Mouse (Mus musculus) limb, embryonic 11.5 days (tissue): ENCODE measurements at regions not wholly inside any gene's neighbourhood (a gene's known extent, or its start where the extent isn't known, plus 50 kb on each side); places are given as distances from the start of the nearest gene placed in this dataset.

Experiments used
- ATAC-seq: fragments of 200-750 bp; cut with Nextera tagmentation; 2 replicates; pipeline ENCODE4 v1.8.0; 2017; ENCODE audit warnings: low read depth; ENCODE audit not compliant: insufficient number of reproducible peaks, low FRiP score, low TSS enrichment
- DNase-seq: peaks from one replicate; pipeline ENCODE4 v3.0.0-alpha.2; 2015; ENCODE audit warnings: low spot score
- H3K27ac ChIP-seq: fragments of 300-500 bp; sonication (generic); replicated peaks from 2 replicates; pipeline ENCODE4 v1.5.1; 2014; ENCODE audit warnings: low read depth, mild to moderate bottlenecking, low read length
- H3K27me3 ChIP-seq: fragments of 300-500 bp; sonication (generic); 2 replicates; pipeline ENCODE4 v1.6.1; 2014; ENCODE audit warnings: mild to moderate bottlenecking, low read length, mixed read lengths; ENCODE audit not compliant: control insufficient read depth, insufficient read depth
- H3K36me3 ChIP-seq: fragments of 300-500 bp; sonication (generic); 2 replicates; pipeline ENCODE4 v1.6.1; 2014; ENCODE audit warnings: mild to moderate bottlenecking, low read length, moderate library complexity, mixed read lengths; ENCODE audit not compliant: control insufficient read depth, insufficient read depth
- H3K4me1 ChIP-seq: fragments of 300-500 bp; sonication (generic); 2 replicates; pipeline ENCODE4 v1.6.1; 2014; ENCODE audit warnings: low read length, mixed read lengths; ENCODE audit not compliant: control insufficient read depth, insufficient read depth
- H3K4me2 ChIP-seq: fragments of 300-500 bp; sonication (generic); 2 replicates; pipeline ENCODE4 v1.6.1; 2014; ENCODE audit warnings: low read depth, mild to moderate bottlenecking, moderate library complexity; ENCODE audit not compliant: severe bottlenecking
- H3K4me3 ChIP-seq: fragments of 300-500 bp; sonication (generic); 2 replicates; pipeline ENCODE4 v1.5.1; 2014; ENCODE audit warnings: low read depth, low read length
- H3K9ac ChIP-seq: fragments of 300-500 bp; sonication (generic); 2 replicates; pipeline ENCODE4 v1.6.1; 2014; ENCODE audit warnings: mild to moderate bottlenecking, low read length
- H3K9me3 ChIP-seq: fragments of 300-500 bp; sonication (generic); 2 replicates; pipeline ENCODE4 v1.6.1; 2016; ENCODE audit warnings: low read length; ENCODE audit not compliant: control insufficient read depth
- WGBS: fragments of 180-500 bp; shearing (Covaris S2); extraction: QIAGEN DNeasy Blood & Tissue Kit; methylation state at CpG from one replicate; pipeline ENCODE4 v1.1.7; 2014; 5-methylcytosine and 5-hydroxymethylcytosine counted together

- Histone ChIP-seq H3K27me3 (no peaks in the 10 kb centered on the region), H3K4me2 (no peak overlapping the region), H3K9me3 (no peaks in the 10 kb centered on the region), H3K4me3 (no peak overlapping the region), H3K27ac (no peak overlapping the region), H3K9ac (no peak overlapping the region), H3K4me1 (no peaks in the 10 kb centered on the region), H3K36me3 (no peaks in the 10 kb centered on the region)
- DNase-seq: no peak
- ATAC-seq: no peak
- WGBS: 92% methylated on average over 8 of the region's 8 CpGs
Observed at GRCm38 (mm10) chr6:16064691-16065090, 344.2 kb downstream of the Mdfic start.

DNA sequence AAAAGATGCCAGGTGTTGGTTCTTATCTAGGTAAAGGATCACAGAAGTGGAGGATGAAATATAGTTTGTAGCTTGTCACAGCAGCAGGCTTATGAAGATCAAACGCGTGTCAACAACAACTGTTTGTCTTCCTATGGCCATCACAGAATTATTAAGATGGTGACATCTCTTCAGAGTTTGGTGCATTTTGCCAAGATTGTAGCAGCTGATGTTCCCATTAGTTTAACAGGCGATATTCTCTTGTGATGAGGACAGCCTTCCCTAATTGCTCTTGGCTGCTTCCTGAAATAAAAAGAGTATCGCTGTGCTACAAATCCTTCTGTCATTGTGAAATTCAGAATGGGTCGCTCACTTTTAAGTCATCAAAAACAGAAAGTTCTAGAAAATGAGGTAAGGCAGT, 344.7 kb downstream of the Mdfic start:
- WGBS: 88% methylated on average over 5 of the region's 5 CpGs
- Histone ChIP-seq H3K4me1 (no peaks in the 10 kb centered on the region), H3K27ac (no peak overlapping the region), H3K9ac (no peak overlapping the region), H3K27me3 (no peaks in the 10 kb centered on the region), H3K4me3 (no peak overlapping the region), H3K36me3 (no peaks in the 10 kb centered on the region), H3K9me3 (no peaks in the 10 kb centered on the region), H3K4me2 (no peak overlapping the region)
- DNase-seq: no peak
- no peak for ATAC-seq

DNA sequence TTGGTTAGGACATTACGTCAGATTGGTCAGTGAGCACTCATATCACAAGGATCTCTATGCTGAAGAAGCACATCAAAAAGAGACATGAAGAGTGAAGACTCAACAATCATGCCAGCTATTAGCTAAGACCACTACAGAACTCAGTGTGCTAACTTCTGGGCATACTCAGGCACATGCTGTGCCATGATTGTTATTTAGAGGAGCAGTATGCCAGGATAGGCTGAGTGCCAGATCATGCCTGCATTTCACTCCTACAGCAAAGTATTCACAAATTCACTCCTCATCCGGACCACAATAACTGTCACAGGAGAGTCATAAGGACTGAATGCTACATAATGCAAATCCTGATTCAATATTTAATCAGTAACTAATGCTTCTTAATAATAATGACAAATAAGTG, 355.8 kb downstream of the Mdfic start:
- no peaks in the 10 kb centered on the region for H3K27me3 ChIP-seq
- 82% methylated on average over 2 of the region's 2 CpGs for WGBS
- H3K27ac ChIP-seq: no peak overlapping the region
- H3K4me2 ChIP-seq: no peak overlapping the region
- H3K36me3 ChIP-seq: no peaks in the 10 kb centered on the region
- no peaks in the 10 kb centered on the region for H3K4me1 ChIP-seq
- no peaks in the 10 kb centered on the region for H3K9me3 ChIP-seq
- H3K4me3 ChIP-seq: no peak overlapping the region
- ATAC-seq: no peak
- H3K9ac ChIP-seq: no peak overlapping the region
- DNase-seq: no peak

DNA sequence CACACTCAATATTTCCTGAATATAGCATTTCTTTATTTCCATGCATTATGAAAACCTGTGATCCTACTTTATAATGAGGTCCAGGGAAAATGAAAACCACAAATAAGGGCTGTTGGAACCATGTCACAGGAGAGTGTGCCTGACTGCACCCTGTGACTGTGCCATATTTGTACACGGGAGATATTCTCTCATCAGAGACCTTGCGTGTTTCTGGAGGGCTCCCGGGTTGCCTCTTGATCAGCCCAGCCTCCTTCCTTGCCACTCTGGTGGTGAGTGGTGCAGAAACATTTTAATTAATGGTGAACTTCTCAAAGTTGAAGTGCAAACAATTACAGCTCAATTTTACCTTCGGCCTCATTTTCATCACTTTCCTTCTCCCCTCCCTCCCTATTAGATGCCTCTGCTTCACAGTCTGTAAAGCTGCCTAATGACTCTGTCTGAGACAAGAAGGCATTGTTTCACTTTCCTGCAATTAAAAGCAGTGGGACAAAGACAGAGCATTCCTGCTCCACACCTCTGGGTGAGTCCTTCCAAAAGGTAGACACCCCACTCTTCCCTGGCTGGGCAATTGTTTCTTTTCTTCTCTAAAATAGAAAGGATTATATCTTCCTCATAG, 356.8 kb downstream of the Mdfic start:
- Histone ChIP-seq H3K9me3 (no peaks in the 10 kb centered on the region), H3K27ac (no peak overlapping the region), H3K4me1 (no peaks in the 10 kb centered on the region), H3K27me3 (no peaks in the 10 kb centered on the region), H3K36me3 (no peaks in the 10 kb centered on the region), H3K4me2 (no peak overlapping the region), H3K9ac (no peak overlapping the region), H3K4me3 (no peak overlapping the region)
- peak; percentile 60; the same call in 1 of the 2 replicates for ATAC-seq
- WGBS: 15% methylated on average over 4 of the region's 4 CpGs
- DNase-seq: no peak

DNA sequence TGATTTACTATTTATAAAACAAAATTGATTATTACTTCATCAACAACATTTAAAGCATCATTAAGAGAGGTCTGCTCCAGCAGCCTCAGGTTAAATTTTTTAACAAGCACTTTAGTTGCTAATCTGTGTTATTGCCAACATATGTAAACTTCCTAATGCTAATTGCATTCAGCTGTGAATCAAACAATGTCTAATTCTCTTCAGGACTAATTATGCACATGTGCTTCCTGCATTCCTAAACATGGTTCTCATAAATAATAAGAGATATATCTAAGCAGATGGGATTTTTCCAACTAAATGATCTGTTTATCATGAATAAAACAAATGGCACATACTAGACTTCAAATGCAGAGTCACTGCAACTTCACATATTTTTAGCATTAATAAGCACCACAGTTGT, 357.5 kb downstream of the Mdfic start:
- no peaks in the 10 kb centered on the region for H3K36me3 ChIP-seq
- H3K27me3 ChIP-seq: no peaks in the 10 kb centered on the region
- no peak overlapping the region for H3K9ac ChIP-seq
- H3K4me2 ChIP-seq: no peak overlapping the region
- H3K4me3 ChIP-seq: no peak overlapping the region
- H3K4me1 ChIP-seq: no peaks in the 10 kb centered on the region
- no peaks in the 10 kb centered on the region for H3K9me3 ChIP-seq
- no peak overlapping the region for H3K27ac ChIP-seq
- no peak for ATAC-seq
- DNase-seq: no peak

GRCm38 (mm10) chr6:16086952-16087537, 366.6 kb downstream of the Mdfic start:
- no peak for ATAC-seq

DNA sequence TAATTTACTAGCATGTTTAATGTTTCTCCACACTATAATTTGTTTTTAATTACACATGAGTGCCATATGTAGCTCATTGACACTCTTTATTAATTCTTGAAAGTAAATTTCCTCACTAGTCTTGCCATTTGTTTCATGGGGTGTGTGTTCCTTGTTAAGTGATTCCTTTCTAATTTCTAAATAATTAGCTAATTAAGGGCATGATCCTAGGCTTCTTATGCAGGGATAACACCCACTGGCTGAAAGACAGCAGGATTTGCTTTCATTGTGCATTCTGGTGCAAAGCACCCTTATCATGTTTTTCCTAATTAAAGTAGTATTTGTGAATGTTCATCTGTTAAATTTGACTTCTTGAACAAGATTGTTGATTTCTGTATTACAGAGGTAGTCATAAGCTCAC, 378.3 kb downstream of the Mdfic start:
- H3K27me3 ChIP-seq: no peaks in the 10 kb centered on the region
- ATAC-seq: no peak
- no peak for DNase-seq
- H3K36me3 ChIP-seq: no peaks in the 10 kb centered on the region
- H3K4me2 ChIP-seq: no peak overlapping the region
- no peak overlapping the region for H3K9ac ChIP-seq
- no peaks in the 10 kb centered on the region for H3K4me1 ChIP-seq
- no peaks in the 10 kb centered on the region for H3K9me3 ChIP-seq
- no peak overlapping the region for H3K4me3 ChIP-seq
- no peak overlapping the region for H3K27ac ChIP-seq

More at GRCm38 (mm10) chr6:16086952-16087537, 366.6 kb downstream of the Mdfic start:
- WGBS: 85% methylated on average over 7 of the region's 7 CpGs
- Histone ChIP-seq H3K27ac (no peak overlapping the region), H3K4me1 (no peaks in the 10 kb centered on the region), H3K36me3 (no peaks in the 10 kb centered on the region), H3K4me2 (no peak overlapping the region), H3K27me3 (no peaks in the 10 kb centered on the region), H3K4me3 (no peak overlapping the region), H3K9me3 (no peaks in the 10 kb centered on the region), H3K9ac (no peak overlapping the region)
- DNase-seq: no peak

- no peak overlapping the region for H3K27ac ChIP-seq
- no peak overlapping the region for H3K4me3 ChIP-seq
- no peak overlapping the region for H3K9ac ChIP-seq
- no peak overlapping the region for H3K4me2 ChIP-seq
- no peaks in the 10 kb centered on the region for H3K36me3 ChIP-seq
- H3K4me1 ChIP-seq: peaks cover 4% of the 10 kb centered on the region; the same call in 1 of the 2 replicates
- 10% methylated on average over 3 of the region's 3 CpGs for WGBS
- no peaks in the 10 kb centered on the region for H3K9me3 ChIP-seq
- DNase-seq (peak; percentile 43), ATAC-seq (no peak)
- H3K27me3 ChIP-seq: no peaks in the 10 kb centered on the region
Observed at GRCm38 (mm10) chr6:16141009-16141408, 420.5 kb downstream of the Mdfic start.

DNA sequence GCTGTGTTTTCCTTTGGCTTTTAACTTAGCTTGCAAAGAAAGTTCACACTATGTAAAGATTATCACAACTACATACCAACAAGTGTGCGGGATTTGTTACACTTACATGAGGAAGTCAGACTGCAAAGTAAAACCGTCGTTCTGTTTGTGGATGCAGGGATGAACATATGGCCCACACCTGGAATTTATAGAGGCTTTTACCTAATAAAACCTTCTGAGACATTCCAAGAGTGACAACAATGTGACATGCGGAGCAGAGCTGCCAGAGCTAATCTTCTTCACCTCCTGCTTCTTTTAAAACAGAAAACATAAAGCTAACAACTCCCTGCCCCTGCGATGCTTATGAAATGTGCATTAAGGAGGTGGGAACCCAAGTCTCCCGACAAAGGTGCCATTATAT, 424.1 kb downstream of the Mdfic start:
- ATAC-seq (peak; percentile 67; the same call in 1 of the 2 replicates), DNase-seq (peak; percentile 42)
- H3K36me3 ChIP-seq: no peaks in the 10 kb centered on the region
- H3K4me3 ChIP-seq: no peak overlapping the region
- H3K9ac ChIP-seq: no peak overlapping the region
- no peak overlapping the region for H3K27ac ChIP-seq
- no peaks in the 10 kb centered on the region for H3K27me3 ChIP-seq
- H3K4me1 ChIP-seq: peaks cover 4% of the 10 kb centered on the region; the same call in 1 of the 2 replicates
- no peaks in the 10 kb centered on the region for H3K9me3 ChIP-seq
- WGBS: 14% methylated on average over 6 of the region's 6 CpGs
- H3K4me2 ChIP-seq: 0 out of 2 replicates have a peak overlapping the region, but pooled peaks have one; percentile 7
